Mouse (Mus musculus) gonadal fat pad, adult 2 months (tissue): ENCODE measurements around the gene Atxn7l1. TPM values are rescaled to one million over a fixed set of nuclear protein-coding genes. Genes with fewer than 3 reads are reported as not detected.

Source experiments
- DNase-seq: peaks from one replicate; pipeline ENCODE4 v3.0.0-alpha.2; 2012; ENCODE audit warnings: low read depth
- polyA plus RNA-seq: library from polyadenylated mRNA; depleted of rRNA; stranded (reverse); fragments of >200 nt; gene quantifications from 2 replicates; pipeline ENCODE4 v1.2.3, GENCODE M21; 2012

Gene Atxn7l1
- polyA plus RNA-seq, 1 experiment = 25.1 TPM

- DNase-seq = no peak
These were observed 125.7 kb downstream of the Atxn7l1 start for GRCm38 (mm10) chr12:33273147-33273546.

GRCm38 (mm10) chr12:33273668-33274067, 126.2 kb downstream of the Atxn7l1 start:
- no peak for DNase-seq

- DNase-seq = no peak
These were observed 128.5 kb downstream of the Atxn7l1 start for GRCm38 (mm10) chr12:33276028-33276427.

GRCm38 (mm10) chr12:33277427-33277826, 129.9 kb downstream of the Atxn7l1 start:
- DNase-seq = no peak

- DNase-seq = no peak
These were observed 131.7 kb downstream of the Atxn7l1 start for GRCm38 (mm10) chr12:33279159-33279558.

GRCm38 (mm10) chr12:33280805-33281204, 133.3 kb downstream of the Atxn7l1 start:
- DNase-seq = no peak

- DNase-seq = no peak
These were observed 136.9 kb downstream of the Atxn7l1 start for GRCm38 (mm10) chr12:33284344-33284936.

- no peak for DNase-seq
These were observed 137.9 kb downstream of the Atxn7l1 start for GRCm38 (mm10) chr12:33285354-33285753.

- no peak for DNase-seq
These were observed 138.6 kb downstream of the Atxn7l1 start for GRCm38 (mm10) chr12:33285933-33286649.

- DNase-seq = no peak
These were observed 140.2 kb downstream of the Atxn7l1 start for GRCm38 (mm10) chr12:33287686-33288085.

GRCm38 (mm10) chr12:33288746-33289145, 141.3 kb downstream of the Atxn7l1 start:
- no peak for DNase-seq

- peak; percentile 82 for DNase-seq
These were observed 154.6 kb downstream of the Atxn7l1 start for GRCm38 (mm10) chr12:33302070-33302469.

GRCm38 (mm10) chr12:33302523-33303383, 155.3 kb downstream of the Atxn7l1 start:
- no peak for DNase-seq

GRCm38 (mm10) chr12:33303384-33303770, 155.9 kb downstream of the Atxn7l1 start:
- no peak for DNase-seq

GRCm38 (mm10) chr12:33305106-33305505, 157.6 kb downstream of the Atxn7l1 start:
- DNase-seq = peak; percentile 77

GRCm38 (mm10) chr12:33306476-33306875, 159.0 kb downstream of the Atxn7l1 start:
- no peak for DNase-seq

- DNase-seq = no peak
These were observed 161.2 kb downstream of the Atxn7l1 start for GRCm38 (mm10) chr12:33308668-33309067.

- no peak for DNase-seq
These were observed 166.6 kb downstream of the Atxn7l1 start for GRCm38 (mm10) chr12:33313828-33314671.

- DNase-seq = no peak
These were observed 167.6 kb downstream of the Atxn7l1 start for GRCm38 (mm10) chr12:33314924-33315643.

GRCm38 (mm10) chr12:33315804-33316203, 168.3 kb downstream of the Atxn7l1 start:
- no peak for DNase-seq
